Mouse (Mus musculus) lung, postnatal 4 days (tissue): Measurements from ENCODE around the gene Hcfc2.

ENCODE experiments used
- DNase-seq, 2 experiments: peaks; one replicate each; pipeline ENCODE4 v3.0.0; 2021

The Hcfc2 gene

GRCm38 (mm10) chr10:82777075-82777474 lies 81.1 kb downstream of the Hcfc2 start:
- DNase-seq = no peak

- no peak for DNase-seq
Observed at GRCm38 (mm10) chr10:82777886-82778285, 81.9 kb downstream of the Hcfc2 start.

GRCm38 (mm10) chr10:82778791-82779549 lies 83.0 kb downstream of the Hcfc2 start:
- no peak for DNase-seq

DNA sequence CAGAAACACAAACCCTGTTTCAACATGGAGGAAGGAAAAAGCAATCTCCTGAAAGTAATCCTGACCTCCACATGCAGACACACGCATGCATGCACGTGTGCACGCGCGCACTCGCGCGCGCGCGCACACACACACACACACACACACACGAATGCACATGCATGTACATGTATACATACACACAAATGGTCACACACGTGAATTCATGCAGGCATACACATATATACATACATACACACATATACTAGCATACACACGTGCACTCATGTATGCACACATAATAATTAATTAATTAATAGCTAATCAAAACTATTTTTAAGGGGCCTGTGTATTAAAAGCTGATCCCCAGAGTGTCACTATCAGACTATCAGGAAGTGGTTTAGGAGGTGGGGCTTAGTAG lies 83.9 kb downstream of the Hcfc2 start:
- no peak for DNase-seq

- DNase-seq = no peak
Observed at GRCm38 (mm10) chr10:82780322-82780721, 84.4 kb downstream of the Hcfc2 start.

DNA sequence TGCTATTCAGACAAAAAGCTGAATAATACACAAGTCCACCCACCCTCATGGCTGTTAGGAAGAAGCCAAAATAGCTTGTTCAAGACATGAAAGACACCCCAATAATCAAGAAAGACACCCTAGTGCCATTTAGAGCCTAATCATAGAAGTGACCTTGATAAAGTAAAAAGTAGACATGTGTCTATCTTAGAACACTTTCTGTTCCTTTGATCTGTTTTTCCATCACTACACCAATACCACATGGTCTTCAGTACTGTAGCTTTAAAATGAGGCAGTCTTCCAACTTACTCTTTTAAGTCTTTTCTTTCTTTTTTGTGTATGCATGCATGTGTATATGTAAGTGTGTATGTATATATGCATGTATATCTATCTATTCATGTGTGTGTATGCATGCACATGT lies 84.9 kb downstream of the Hcfc2 start:
- DNase-seq = no peak

DNA sequence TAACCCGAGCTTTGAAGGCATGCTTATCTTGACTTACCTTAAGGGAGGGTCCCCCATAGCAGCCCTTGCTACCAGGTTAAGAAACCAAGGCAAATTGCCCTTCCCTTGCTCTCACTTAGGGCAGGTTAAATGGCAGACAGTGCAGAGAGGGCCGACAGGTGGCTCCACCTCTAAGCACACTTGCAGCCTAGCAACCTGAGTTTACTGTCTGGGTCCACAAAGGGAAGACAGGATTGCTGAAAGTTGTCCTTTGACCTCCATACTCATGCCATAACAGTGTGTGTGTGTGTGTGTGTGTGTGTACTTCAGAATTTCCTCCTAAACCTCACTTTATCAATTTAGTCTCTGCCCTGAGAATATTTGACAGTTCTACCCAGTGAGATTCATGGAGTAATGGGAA lies 86.5 kb downstream of the Hcfc2 start:
- DNase-seq = no peak

DNA sequence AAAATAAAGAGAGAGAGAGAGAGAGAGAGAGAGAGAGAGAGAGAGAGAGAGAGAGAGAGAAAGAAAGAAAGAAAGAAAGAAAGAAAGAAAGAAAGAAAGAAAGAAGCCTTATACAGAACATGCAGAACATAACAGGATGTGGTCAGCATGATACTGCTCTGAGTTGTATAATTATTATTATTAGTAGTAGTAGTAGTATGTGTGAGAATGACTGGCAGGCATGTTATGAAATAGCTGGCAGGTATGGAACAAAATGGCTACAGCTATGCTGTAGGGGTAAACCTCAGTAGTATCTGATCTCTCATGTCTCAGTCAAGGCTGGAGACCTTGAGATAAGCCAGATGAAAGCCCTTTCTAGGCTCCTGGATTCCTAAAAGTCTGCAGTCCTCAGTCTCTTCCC lies 93.2 kb downstream of the Hcfc2 start:
- DNase-seq = no peak

DNA sequence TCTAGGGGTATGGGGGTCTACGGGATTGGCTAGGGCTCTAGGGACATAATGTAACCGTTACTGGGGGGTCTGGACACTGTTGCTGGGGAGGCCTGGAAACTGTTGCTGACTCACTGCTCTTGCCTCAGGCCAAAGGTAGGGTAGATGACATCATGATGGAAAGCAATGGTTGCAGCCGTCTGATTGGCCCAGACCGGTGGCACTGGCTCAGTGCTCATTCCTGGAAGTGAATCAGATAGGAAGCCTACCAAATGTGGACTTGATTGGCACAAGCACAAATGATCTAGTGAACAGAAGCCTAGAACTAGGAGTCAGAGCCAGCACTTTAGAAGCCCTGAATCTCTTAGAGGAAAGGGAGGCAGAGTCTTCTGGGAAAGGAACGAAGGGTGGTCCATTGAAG lies 94.5 kb downstream of the Hcfc2 start:
- no peak for DNase-seq

GRCm38 (mm10) chr10:82791713-82792112 lies 95.8 kb downstream of the Hcfc2 start:
- no peak for DNase-seq
